Mouse (Mus musculus) ES-Bruce4 (cell line): ENCODE data around the gene Prdm11.

Source experiments
- CTCF ChIP-seq: IDR thresholded peaks from one replicate; pipeline ENCODE4 v1.8.1; 2011; ENCODE audit warnings: low read depth, low read length
- POLR2A ChIP-seq: IDR thresholded peaks from one replicate; pipeline ENCODE4 v1.8.1; 2011; ENCODE audit warnings: low read length; ENCODE audit not compliant: insufficient read depth

DNA sequence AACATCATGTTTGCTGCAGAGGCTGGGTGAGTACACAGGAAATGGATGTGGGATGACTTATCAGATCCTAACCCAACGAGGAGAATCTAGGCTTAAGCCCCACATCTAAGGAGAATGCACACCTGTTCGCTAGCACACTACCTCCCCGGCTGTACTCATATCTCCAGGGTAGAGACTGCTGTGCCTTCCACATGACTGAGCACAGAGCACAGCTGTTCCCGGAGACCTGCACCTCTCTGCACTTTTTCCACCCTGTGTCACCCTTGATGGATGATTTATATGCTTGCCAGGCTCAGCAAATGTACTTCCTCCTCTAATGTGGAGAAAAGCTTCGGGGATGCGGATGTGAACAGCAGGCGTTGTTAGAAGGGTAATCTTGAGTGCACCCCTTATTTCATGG, 114.9 kb downstream of the Prdm11 start:
- TF ChIP-seq POLR2A (no peak), CTCF (no peak)
